Mouse (Mus musculus): ENCODE measurements at regions not wholly inside any gene's neighbourhood (a gene's known extent, or its start where the extent isn't known, plus 50 kb on each side); places are given as distances from the start of the nearest gene placed in this dataset.

GRCm38 (mm10) chr4:105328776-105329175 lies 171.6 kb downstream of the Plpp3 start:
- TF ChIP-seq POLR2A (IDR thresholded peaks at IDR 0.05; ENCODE audit: control insufficient read depth in 1 of 2, insufficient read depth in 1 of 2, low read depth in 1 of 2, low read length in 2 of 2, poor library complexity in 1 of 2): no peak
- TF ChIP-seq USF1 (IDR thresholded peaks at IDR 0.05; ENCODE audit: low read depth, low read length): no peak
- no peak for TF ChIP-seq ZKSCAN1 (IDR thresholded peaks at IDR 0.05; ENCODE audit: low read depth, low read length)
- TF ChIP-seq CTCF (IDR thresholded peaks at IDR 0.05 in 2 of 3, conservative IDR thresholded peaks at IDR 0.05 in 1 of 3; ENCODE audit: control insufficient read depth in 1 of 3, insufficient read depth in 1 of 3, low read depth in 2 of 3, low read length in 3 of 3, poor library complexity in 1 of 3, severe bottlenecking in 1 of 3): no peak
